Mouse (Mus musculus): ENCODE measurements around the gene Dynll1.

Dynll1 gene

DNA sequence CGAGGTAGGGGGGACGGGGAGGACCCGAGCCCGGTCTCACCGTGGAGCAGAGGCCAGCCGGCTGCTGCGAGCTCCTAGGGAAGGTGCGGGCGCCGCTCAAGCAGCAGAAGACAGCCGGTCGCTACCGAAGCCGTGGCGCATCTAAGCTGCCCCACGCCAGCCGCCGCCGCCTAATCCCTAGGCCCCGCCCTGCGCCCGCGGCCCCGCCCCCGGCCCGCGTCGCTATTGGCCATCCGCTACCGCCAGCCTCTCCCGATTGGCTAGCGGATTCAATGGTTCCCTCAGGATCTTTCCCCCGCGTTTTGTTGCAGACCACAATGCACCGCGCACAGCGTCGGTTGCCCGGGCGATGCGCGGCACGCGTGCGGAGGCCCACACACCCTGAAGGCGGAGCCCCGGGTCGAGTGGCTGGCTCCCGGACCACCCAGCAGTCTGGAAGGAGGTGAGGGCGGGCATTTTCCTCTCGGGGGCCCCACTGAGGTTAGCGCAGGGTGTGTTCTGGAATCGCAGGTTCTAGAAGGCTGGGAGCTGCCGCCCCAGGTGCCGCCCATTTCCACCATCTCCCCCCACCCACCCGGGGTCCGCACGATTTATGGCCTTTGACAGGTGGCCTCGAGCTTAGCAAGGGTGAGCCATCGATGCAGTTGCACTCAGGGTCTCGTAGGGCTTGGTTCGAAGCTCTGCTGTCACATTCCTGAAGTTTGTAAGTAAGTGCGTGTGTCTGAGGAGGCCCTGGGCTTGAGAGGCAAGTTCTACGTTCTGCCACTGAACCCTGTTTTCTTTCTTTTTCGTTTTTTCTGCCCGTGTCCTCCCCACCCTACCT, at the start of gene Dynll1:
Dynll1 (minus strand) TSS at position 208 of the 823 bp plus-strand sequence.
- peak; percentile 98 for DNase-seq (ENCODE audit: extremely low spot score, low read depth, low spot score)

DNA sequence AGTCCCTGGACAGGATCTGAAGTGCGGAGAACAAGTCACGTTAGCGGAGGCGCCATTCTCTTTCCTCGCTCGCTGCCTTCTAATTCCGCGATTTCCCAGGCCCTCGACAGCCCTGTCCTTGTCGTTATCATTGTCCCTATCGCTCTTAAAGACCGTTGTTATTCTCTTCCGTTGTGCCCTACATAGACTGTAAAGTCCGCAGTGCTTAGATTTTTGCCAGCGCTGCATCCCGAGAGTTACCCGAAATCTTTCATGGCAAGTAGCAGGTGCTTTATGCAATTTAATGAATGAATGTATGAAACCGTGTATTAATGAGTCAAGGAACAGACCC, 48.4 kb upstream of the Dynll1 start:
- DNase-seq (ENCODE audit: extremely low spot score, low read depth, low spot score), result no peak

DNA sequence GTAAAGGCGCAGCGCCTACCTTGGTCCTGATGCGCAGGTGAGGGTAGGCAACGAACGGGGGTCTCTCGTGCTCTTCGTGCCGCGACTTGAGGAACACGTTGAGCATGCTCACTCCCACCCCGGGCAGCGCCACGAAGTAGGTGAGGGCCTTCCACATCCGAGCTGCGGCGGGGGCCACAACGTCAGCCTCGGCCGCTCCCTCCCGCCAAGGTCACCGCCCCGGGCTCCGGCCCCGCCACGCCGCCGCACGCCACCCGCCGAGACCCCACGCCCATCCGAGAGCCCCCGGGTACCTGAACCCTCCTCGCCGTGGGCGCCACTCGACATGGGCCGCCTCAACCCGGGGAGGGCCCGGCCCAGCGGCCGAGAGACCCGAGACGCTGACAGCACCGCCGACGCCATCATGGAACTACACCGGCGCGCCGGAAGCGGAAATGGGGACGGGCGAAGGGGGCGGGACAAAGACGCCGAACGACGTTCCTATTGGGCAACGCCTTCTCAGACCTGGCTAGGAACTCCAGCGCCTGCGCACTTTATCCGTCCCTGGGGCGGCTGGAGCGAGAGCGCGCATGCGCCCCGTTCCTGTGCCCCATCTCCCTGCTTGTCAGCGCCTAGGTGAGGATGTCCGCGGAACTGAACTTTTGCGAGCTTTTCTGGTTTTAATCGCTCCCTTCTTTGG, 47.9 kb upstream of the Dynll1 start, which contains the start of gene Cox6a1:
Cox6a1 (minus strand) TSS at position 436 of the 679 bp plus-strand sequence.
- DNase-seq (ENCODE audit: extremely low spot score, low read depth, low spot score), result peak; percentile 96

DNA sequence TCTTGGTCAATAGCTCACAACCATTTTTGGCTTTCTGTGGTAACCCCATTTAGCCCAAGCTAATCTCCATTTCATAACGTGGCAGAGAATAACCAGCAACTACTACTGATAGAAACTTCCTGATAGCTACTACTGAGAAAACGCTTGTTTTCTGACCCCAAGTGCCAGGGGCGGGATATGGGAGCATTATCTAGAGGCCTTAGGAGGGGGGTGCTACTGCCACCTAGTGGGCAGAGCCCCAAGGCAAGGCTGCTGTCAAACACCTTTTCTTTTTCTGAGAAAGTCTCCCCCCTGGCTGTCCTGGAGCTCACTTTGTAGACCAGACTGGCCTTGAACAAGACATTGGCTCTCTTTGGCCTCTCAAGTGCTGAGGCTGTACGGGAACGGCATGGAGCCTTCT, 46.8 kb upstream of the Dynll1 start:
- no peak for DNase-seq (ENCODE audit: extremely low spot score, low read depth, low spot score)

DNA sequence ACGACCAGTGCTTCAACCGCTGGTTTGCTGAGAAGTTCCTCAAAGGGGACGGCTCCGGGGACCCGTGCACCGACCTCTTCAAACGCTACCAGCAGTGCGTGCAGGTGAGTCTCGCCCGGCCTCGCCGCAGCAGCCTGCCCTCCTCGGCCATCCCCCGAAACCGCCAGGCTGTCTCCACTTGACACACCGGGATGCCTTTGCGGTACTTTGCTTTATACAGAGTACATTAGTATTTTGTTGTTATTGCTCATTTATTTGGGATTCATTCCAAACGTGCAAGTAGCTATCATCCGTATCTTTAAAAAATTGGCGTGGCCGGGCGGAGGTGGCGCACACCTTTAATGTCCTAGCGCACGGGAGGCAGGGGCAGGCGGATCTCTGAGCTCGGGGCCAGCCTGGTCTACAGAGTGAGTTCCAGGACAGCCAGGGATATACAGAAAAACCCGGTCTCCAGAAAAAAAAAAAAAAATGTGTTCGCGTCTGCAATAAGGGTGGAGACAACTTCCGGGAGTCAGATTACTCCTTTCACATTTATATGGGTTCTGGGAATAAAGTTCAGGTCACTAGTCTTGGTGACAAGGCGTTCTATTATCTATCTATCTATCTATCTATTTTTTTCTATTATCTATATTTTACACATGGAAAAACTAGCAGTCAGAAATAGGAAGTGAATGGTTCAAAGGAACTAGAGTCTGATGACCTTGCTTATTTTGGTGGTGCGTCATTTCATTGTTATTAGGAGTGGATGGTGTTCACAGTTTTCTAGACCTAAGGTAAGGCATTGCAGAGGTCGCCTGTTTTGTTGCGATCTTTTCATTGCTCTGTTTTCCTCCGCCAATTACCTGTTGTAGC, 40.7 kb upstream of the Dynll1 start:
- no peak for DNase-seq (ENCODE audit: extremely low spot score, low read depth, low spot score)

DNA sequence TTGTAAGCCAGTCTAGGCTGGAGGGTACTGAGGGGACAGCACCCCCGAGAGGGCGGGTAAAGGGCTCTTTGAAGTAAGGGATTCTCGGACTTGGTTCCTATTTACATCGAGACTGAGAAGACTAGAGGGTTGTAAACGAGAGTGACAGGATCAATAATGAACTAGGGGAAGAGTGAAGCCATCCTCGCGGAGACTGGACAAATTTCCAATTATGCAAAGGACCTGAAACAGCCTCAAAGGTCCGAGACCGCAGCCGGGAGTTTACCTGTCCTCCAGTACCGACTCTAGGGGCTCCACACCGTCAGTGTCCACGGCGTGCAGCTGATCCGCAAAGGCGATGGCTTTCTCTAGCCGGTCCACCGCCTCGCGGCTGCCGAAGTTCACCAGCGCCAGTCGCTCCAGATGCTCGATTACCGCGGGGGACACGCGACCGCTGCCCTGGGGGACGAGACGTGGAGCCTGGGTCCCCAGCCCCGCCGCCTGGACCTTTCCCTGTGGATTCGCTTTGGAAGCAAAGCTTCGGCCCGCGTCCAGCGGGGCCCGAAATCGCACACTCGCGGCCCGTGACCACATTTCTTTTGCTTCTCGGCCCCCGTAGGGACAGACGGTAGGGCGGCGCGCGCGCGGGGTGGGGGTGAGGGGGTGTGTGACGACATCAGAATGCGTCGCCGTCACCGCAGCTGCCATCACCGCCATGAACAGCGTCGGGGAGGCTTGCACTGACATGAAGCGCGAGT, 39.9 kb upstream of the Dynll1 start, which contains the start of the genes Gatc and Triap1:
Gatc (minus strand) TSS at position 602 of the 737 bp plus-strand sequence.
Triap1 (plus strand) TSS at position 649 of the 737 bp plus-strand sequence.
- no peak for DNase-seq (ENCODE audit: extremely low spot score, low read depth, low spot score)

DNA sequence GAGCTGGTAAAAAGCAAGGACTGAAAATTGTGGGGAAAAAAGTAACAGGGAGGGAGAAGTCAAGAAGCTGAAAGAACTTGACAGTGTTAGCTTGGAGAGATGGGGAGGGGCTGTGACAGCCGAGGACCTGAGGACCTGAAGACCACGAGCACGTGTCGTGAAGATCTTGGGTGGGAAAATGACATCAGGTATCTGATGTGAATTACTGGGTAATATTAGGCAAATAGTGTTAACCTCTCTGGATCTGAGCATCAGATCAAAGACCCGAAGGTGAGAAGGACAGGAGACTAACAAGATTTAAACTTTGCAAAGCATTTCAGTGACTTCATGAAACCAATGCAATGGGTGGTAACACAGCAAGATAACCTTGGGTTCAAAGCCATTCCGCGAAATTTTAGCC, 39.2 kb upstream of the Dynll1 start:
- no peak for DNase-seq (ENCODE audit: extremely low spot score, low read depth, low spot score)

DNA sequence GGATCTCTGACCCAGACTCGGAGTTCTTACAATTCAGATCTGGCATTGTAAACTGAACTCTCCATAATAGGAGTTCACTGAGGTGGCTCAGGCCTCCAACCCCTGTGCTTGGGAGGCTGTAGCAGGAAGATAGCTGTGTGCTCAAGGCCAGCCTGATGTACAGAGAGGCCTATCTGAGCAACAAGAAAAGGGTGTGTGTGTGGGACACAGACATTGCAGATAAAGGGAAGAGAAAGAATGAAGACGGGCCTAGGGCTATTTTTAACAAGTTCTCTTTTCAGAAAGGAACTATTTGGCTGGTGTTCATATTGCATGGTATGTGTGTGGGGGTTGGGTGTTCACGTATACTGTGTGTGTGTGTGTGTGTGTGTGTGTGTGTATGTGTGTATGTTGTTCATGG, 32.8 kb upstream of the Dynll1 start:
- DNase-seq (ENCODE audit: extremely low spot score, low read depth, low spot score), result no peak

DNA sequence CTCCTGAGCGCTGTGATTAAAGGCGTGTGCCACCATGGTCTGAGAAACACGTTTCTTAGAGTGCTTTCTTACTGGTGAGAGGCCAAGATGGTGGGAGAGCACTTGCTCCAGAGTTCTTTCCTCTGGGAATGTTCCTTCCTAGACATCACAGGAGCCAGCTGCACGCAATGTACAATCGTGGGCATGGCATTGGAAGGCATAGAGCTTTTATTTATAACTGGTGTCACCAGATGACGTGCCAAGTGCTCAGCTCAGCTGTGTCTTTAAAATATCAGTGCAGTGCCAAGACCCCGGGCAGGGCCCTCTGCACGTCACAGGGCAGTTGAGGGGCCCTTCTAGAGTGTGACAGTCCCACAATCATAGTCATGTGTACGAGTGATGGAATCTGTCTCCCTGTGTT, 30.2 kb upstream of the Dynll1 start:
- no peak for DNase-seq (ENCODE audit: extremely low spot score, low read depth, low spot score)

DNA sequence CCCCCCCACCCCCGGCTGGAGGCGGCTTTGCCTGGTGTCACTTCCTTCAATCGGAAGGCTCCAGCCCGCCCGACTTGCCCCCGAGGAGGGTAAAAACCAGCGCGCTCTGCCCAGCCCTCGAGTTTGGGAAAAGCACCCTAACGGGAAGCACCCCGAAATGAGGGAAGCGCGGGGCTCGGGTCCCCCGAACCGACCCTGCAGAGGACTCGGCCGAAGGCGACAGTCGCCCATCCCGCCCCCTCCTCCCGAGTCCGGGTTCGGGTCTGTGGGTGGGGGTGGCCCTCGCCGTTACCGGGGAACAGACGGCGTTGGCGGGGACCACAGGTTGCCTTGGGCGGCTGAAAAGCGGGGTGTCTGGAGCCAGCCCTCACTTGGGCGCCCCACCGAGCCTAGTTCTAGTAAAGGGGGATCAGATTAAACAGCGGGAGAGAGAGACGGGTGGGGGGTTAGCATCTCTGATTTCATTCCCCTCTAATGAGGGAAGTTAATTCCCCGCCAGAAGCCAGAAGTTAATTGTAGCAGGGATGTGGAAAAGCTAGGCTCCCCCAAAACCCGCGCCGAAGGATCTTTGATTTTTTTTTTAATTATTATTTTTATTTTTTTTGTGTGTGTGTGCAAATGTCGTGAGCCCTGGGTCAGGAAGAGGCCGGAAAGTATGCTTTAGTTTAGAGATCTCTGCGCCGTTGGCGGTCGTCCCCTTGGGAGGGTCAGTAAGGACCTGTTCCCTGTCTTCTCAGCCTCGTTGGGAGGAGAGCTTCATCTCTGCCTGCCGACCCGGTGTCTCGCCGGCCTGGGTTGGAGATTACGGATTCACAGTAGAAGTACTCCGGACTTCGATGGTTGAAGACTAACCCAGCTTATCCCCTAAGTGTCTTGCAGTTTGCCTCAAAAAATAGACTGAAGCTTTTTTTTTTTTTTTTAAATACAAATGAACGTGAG, 27.1 kb upstream of the Dynll1 start:
- no peak for DNase-seq (ENCODE audit: extremely low spot score, low read depth, low spot score)

DNA sequence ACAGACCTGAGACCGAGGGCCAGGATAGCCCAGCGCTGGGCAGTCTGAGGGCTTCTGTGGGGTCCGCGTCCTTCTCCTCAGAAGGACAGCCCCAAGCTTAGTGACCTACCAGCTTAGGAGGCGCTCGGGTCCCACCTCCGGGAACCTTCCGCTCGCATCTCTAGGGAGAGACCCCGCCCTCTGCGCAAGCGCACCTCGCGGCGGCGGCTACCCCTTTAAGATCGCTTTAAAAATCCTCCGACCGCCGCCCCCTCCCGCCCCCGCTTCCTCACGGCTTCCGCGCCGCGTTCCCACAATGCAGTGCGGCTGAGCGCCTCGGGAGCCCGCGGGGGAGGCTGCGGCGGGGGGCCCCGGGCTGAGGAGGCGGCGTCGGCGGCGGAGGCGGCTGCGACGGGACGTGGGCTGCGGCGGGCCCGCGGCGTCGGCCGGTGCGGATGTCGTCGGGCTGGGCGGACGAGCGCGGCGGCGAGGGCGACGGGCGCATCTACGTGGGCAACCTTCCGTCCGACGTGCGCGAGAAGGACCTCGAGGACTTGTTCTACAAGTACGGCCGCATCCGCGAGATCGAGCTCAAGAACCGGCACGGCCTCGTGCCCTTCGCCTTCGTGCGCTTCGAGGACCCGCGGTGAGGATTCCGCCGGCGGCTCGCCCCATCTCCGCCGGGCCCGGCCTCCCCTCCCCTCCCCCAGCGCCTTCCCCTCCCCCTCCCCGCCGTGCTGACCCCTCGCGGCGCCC, 26.2 kb upstream of the Dynll1 start, which contains the start of gene Srsf9:
Srsf9 (plus strand) TSS at position 303 of the 735 bp plus-strand sequence.
- DNase-seq (ENCODE audit: extremely low spot score, low read depth, low spot score), result no peak

DNA sequence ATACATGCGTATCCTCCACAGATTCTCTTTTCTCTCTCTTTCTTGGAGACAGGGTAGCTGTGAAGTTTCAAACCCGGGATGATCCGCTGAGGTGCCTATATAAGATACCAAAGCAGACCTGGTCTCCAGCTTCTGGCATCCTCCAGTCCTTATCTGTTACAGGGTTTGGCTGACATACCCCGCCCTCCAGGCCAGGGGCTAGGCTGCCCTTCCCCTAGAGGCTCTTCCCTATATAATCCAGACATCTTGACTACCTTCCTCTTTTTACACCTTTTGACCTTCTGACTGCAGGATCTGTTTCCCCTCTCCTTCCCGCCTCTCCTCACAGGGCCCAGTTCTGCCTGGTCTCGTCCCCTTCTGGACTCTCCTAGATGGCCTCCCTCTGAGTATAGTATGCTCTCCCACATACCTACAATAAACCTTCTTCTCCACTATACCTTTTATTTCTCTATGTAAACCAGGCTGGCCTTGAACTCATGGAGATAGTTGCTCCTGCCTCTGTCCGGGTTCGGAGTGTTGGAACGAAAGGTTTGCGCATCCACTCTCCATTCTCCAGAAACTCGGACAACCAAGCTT, 25.5 kb upstream of the Dynll1 start:
- no peak for DNase-seq (ENCODE audit: extremely low spot score, low read depth, low spot score)

DNA sequence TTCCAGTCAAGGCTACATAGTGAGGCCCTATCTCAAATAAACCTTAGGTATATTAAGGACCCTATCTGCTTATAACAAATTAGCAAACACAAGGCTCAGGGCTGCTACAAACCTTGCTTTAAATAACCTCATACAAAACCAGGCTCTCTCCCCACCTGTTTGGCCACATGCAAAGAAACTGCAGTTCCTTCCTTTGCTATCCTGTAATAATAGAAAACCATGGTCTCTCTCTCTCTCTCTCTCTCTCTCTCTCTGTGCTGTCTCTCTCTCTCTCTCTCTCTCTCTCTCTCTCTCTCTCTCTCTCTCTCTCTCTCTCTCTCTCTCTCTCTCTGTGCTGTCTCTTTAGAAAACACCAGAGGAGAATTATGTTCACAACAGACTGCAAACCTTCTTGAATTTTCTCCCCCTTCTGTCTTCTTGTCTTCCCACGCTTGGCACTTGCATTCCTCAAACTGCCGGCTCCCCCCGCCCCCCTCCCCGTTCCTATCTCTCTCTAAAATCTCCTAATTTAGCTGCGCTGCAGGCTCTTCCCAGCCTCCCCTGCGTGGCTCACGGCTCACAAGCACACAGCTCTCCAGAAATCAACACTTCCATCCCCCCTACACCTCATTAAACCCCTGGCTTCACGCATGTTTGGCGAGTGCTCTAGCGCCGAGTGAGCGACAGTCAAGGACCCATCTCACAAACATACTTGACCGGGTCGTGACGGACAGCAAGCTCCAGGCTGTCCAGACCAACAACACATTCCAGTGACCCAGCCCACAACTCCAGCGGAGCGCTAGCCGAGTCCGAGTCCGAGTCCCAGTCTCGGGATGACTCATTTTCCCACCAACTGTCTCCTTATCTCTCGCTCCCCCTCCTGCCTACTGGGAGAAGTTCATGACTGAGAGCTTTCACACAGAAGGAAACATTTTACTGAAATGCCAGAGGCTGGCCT, 18.5 kb upstream of the Dynll1 start:
- no peak for DNase-seq (ENCODE audit: extremely low spot score, low read depth, low spot score)

DNA sequence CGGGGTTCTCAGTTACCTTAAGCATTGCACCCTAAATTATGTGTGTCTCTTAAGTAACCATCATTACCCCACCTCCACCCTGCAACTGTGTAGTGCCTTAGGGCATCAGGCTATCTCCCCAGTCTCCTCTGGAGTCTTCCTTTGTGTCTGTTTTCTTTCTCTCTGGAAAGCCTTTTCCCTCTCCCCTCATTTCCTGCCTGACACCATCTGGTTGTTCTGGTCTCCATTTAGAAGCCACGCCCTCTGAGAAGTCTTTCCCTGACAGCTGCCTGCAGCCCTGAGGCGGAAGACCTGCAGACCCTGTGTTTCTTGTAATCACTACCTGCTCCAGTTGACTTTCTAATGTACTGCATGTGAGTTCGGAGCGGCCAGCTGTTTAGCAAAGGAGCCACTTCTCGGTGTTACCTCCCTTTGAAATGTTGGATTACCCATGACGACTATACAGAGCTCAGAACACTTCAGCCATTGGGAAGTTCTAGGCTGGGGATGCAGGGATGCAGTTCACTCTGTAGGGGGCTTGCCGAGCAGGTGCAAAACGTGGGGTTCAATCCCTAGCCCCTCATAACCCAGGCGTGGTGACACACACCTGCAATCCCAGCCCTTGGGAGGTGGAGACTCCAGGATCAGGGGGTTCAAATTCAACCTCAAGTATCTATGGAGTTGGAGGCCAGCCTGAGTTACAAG, 17.0 kb upstream of the Dynll1 start:
- DNase-seq (ENCODE audit: extremely low spot score, low read depth, low spot score), result no peak

DNA sequence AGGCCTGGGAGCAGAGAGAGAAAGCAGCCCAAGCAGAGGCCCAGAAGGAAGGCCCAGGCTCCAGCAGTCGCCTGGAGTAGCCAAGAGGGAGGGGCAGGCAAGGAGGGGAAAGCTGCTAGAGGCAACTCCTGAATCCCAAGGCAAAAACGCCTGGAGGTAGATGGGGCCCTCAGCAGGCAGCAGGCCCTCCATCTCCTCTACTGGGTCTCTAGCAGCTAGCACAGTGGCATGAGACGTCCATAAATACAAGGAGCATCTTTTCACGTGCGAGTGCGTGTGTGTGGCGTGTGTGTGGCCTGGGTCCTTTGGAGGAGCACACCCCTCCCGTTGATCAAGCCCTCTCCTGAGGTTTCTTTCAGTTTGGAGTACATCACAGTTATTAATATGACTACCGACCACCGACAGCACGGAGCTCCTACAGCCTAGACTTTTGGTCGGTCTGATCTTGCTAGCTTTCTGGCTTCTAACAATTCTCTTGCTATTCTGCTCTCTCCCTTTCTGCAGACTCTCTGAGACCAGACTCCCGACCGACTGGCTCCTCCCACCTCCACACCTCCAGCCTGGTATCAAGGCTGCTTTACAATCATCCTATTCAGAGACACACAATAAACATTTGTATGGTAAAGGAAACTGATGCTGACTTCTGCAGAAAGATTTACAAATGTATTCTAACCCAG, 16.3 kb upstream of the Dynll1 start:
- DNase-seq (ENCODE audit: extremely low spot score, low read depth, low spot score), result no peak

DNA sequence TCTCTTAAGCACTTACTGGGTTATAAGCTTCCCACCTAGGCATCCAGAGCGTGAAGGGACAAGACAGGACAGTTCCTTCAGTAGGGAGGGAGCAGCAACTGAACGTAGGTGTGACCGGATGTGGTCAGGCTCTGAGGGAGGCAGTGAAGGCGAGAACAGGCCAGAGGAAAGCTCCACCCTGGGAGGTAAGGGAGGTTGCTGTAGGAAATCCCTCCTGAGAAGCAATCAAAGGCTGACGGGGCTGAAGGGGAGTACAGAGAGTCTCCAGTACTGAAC, 12.8 kb upstream of the Dynll1 start:
- no peak for DNase-seq (ENCODE audit: extremely low spot score, low read depth, low spot score)
